Mouse (Mus musculus) cerebellum, adult 11-12 months (tissue): ENCODE data around the gene Fkbpl.

Experiments used
- DNase-seq: peaks from one replicate; pipeline ENCODE4 v3.0.0; 2022

Gene Fkbpl

DNA sequence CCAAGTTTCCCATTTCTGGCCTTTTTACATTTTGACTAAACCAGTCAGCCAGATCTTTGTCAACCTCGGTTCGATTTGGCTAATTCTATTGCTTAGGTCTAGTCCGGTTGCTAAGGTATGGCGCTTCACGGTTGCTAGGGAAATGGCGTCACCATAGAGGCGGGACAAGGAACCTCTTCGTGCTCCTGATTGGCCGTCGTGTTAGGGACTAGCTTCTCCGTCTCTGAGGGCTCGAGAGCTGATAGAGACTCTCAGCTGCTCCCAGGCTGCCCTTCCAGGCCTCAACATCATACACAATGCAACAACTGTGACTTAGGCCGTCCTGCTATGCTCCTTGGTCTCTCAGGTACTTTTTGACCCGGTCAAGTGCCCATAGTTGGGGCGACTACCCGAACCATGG lies at the start of gene Fkbpl:
TSS of gene Fkbpl (plus strand) at position 157 of the 400 bp plus-strand sequence.
- DNase-seq: peak; percentile 96

DNA sequence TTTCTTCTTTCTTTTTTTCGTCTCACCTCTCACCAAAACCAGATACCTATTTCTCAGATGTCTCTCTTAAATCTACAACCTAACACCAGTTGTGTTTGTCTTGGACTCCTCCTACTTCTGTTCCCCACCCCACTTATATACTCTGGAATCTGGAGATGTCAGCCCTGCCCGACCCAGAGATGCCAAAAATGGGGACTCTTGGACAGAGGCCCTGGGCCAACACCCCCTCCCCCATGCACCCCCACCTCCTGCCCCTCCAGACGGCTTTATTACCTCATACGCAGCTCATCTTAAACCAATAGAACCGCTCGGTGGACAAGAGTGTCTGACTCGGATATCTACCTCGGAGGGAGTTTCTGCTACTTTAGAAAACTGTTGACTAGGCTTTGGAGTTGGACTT lies 48.5 kb upstream of the Fkbpl start:
- DNase-seq: no peak

GRCm38 (mm10) chr17:34597566-34598095 lies 46.9 kb upstream of the Fkbpl start, which contains the start of gene Ager:
Ager (plus strand) TSS chr17:34597862.
- peak; percentile 29 for DNase-seq

DNA sequence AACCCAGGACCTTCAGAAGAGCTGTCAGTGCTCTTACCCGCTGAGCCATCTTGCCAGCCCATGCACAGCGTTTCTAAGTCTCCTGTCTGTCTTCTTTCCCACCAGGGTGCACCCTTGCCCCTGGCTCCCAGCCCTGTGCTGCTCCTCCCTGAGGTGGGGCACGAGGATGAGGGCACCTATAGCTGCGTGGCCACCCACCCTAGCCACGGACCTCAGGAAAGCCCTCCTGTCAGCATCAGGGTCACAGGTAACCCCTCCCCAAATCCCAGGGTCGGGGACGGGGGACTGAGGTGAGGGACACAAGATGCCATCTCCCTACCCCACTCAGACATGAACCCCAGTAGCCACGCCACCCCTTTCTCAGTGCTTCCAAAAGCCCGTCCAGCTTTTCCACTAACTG lies 44.7 kb upstream of the Fkbpl start:
- DNase-seq: peak; percentile 55

DNA sequence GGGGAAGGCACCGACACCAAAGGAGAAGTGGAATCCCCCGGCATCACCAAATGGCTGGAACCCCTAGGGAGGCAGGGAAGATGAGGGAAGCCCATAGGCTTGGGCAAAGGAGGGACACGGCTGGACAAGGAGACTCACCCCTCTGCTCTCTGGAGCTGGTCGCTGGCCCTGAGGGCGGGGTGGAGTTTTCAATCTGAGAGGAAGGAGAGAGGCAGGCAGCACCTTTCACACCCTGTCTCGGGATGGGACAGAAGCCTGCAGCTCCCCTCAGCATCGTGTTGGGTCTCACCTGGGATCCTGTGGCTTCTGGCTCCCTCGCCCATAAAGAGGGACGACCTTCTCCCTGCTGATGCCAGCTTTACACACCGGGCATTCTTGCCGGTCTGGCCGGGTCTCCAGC lies 42.8 kb upstream of the Fkbpl start:
- peak; percentile 65 for DNase-seq

DNA sequence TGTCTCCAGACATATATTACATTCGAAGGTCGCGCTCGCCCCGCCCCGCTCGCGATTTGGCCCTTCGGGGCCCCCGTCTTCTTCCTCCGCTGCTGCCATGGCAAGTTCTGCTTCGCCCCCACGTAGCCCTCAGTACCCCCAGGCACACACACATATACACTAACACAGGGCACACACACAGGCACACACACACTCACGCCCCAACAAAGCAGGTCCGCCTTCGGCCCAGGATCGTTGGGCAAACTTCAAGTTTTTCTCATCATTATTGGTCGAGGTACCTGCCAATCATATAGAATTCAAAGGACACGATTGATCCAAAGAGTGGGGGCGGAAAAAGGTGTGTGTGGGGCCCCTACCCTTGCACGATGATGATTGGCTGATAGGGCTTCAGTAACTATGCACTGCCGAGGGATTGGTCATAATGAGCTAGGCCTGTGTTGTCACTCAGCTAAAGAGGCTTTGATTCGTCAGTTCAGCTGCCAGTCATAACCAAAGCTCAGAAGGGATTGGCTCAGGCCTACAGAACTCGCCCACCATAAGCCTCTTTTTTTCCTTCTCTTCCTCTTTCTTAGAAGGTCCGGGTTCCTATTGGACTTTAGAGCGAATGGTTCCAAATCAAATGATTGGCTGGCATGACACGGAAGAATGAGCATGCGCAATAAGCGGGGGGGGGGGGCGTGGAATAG lies 41.0 kb upstream of the Fkbpl start, which contains the start of gene Rnf5:
TSS of gene Rnf5 (minus strand) at position 316 of the 686 bp plus-strand sequence.
- DNase-seq: peak; percentile 100

- DNase-seq: peak; percentile 100
Observed at GRCm38 (mm10) chr17:34604061-34604508, 40.5 kb upstream of the Fkbpl start, which contains the start of gene Agpat1. Agpat1 (plus strand) TSS chr17:34604262.

GRCm38 (mm10) chr17:34604511-34605237 lies 39.9 kb upstream of the Fkbpl start:
- DNase-seq: no peak

DNA sequence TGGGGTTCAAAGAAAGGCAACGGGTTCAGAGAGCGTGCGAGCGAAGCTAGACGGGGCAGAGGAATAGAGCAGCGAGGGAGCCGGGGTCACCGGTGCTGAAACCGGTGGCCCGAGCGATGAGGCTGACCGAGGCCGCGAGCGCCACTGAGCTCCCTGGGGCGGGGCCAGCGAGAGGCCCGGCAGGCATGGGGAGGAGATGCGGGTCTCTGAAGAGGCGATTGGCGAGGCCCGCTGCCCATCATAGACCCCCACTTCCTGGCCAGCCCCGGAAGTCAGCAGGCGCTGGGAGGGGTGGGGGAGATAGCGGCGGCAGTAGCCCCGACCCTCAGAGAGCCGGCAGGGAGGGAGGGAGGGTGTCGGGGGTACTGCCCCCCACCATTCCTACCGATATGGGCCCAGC lies 39.0 kb upstream of the Fkbpl start:
- peak; percentile 96 for DNase-seq

DNA sequence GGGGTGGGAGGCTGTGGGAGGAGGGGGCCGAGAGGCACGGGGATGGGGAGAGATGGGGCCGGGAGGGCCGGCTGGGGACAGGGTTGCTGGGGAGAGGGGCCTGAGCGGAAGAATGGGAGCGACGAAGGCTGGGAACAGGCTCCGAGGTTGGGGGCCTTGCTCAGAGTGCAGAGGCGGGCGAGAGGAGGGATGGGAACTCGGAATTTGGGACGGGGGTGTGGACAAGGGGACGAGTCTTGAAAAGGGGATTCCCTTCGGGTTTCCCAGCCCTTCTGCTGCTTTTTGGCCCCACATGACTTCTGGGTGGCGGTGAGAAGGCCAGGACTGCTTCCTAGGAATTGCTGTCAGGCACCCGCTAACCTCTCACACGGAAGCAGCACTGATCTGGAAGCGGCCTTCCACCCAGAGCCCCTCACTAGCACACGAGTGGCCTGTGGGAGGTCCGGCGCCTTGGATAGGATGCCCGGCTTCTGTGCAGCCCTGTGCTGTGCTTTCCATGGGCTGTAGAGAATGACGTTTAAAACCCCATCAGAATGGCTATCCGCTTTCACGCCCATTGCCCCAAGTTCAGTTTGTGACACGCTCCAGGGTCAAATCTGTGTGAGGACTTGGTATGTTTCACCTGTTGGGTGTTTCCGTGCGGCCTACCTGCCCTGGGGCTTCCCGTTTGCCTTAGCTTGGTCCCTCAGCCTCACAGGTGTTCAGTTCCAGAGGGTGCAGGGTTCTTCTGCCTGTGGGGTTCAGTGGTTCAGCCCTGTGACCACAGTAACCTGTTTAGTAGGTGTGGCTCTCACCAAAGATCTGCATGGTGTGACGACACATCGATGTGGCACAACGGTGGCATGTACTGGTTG lies 38.2 kb upstream of the Fkbpl start:
- no peak for DNase-seq

- DNase-seq: peak; percentile 65
Observed at GRCm38 (mm10) chr17:34607997-34608396, 36.6 kb upstream of the Fkbpl start.

GRCm38 (mm10) chr17:34611050-34611449 lies 33.5 kb upstream of the Fkbpl start:
- DNase-seq: no peak

- no peak for DNase-seq
Observed at GRCm38 (mm10) chr17:34613054-34613645, 31.4 kb upstream of the Fkbpl start.

DNA sequence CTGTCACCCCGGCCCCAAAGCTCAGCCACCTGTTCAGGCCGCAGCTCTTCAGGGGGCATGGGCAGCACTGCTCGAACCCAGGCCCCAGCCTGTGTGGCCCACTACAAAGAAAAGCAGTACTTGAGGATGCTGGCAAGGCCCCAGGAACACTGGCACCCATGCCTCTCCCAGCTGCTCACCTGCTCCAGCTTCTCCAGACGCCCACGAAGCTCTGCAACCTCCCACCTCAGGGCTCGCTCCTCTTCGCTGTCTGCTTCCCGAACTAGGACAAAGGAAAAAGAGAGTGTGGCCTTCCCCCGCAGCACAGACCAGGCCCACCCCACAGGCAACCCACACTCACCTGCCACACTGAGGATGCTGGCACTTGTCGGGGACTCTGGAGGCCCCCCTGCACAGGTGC lies 30.7 kb upstream of the Fkbpl start:
- no peak for DNase-seq

DNA sequence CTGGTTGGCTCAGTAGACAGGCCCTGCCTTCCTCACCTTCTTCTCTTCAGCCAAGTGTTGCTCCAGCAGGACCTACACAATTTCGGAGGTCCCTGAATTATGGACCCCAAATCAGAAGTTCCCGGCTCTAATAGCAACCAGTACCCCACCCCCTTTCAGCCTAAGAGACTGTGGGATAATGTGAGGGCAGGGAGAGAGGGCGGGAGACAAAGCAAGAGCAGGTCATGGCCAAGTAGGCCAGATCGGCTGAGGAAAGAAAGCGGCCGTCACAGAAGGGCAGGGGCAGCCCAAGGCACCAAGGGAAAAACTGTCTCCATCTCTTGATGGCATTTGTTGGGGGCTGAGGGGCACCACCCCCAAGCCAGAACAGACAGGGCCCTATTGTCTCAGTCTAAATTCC lies 28.7 kb upstream of the Fkbpl start, which contains the start of gene Egfl8:
TSS of gene Egfl8 (minus strand) at position 101 of the 400 bp plus-strand sequence.
- no peak for DNase-seq

DNA sequence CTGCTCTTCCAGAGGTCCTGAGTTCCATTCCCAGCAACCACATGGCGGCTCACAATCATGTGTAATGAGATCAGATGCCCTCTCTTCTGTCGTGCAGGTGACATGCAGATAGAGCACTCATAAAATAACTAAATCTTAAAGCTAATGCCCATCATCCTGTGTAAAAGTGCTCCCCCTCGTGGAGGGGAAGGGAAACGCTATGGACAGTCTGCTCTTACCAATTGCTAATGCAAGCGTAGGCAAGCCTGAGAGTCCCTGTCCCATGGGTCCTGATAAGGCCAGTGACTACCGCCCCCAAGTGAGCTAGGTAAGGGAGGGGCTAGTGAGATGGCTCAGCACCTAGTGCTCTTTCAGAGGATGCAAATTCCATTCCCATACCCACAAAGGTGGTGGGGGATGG lies 25.6 kb upstream of the Fkbpl start:
- DNase-seq: no peak

- DNase-seq: no peak
Observed at GRCm38 (mm10) chr17:34621006-34621405, 23.6 kb upstream of the Fkbpl start.

- DNase-seq: no peak
Observed at GRCm38 (mm10) chr17:34623161-34623560, 21.4 kb upstream of the Fkbpl start.

- no peak for DNase-seq
Observed at GRCm38 (mm10) chr17:34624981-34625380, 19.6 kb upstream of the Fkbpl start.

DNA sequence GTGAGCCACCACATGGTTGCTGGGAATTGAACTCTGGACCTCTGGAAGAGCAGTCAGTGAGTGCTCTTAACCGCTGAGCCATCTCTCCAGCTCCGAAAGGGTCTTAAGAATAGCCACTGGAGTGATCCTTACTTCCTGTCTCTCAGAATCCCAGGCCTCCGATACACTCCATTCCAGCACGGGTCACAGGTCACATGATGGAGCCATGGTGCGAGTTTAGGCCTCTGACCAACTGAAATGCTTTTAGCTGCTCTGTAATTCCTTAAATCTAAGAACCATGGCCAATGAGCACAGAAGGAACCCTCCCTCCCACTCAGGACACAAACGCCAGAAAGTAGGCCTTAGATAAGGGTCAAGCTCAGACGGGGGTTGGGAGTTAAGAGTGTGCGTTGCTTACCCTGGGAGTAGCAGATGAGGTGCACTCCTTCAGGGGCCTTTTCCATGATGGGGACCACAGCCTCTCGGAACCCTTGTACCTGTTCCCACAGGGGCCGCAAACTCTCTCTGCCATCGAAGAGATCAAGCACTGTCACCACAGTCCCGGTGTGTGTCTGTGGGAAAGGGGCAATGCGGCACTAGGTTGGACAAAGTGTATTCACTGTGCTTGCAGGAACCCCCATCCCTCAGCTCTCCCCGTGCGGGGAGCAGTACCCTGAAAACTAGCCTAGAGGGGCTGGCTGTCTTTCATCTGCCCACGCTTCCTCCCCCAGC lies 18.3 kb upstream of the Fkbpl start:
- DNase-seq: peak; percentile 56

GRCm38 (mm10) chr17:34626773-34627092 lies 17.8 kb upstream of the Fkbpl start:
- no peak for DNase-seq
